Mouse (Mus musculus) monocyte, adult 2 months (primary cell): ENCODE results near the gene Cldn34c3.
"Not testable (repeated sequence)": the region's sequence is repeated elsewhere in the genome, so short reads cannot be mapped to it uniquely, and the experiment has no call there.

Experiments
- DNase-seq, 2 experiments: peaks; one replicate each; pipeline ENCODE4 v3.0.0; 2022; ENCODE audit warnings: low spot score in 2 of 2, low read depth in 1 of 2

Cldn34c3 gene

GRCm38 (mm10) chrX:123793365-123793764 lies at the start of gene Cldn34c3:
Cldn34c3 (plus strand) TSS chrX:123793665.
- not testable (repeated sequence) for DNase-seq
